Mouse (Mus musculus) embryo, embryonic 9.5 days (tissue): ENCODE results near the gene Sdf4.

Source experiments
- DNase-seq: peaks from one replicate; pipeline ENCODE4 v3.0.0-alpha.2; 2017; ENCODE audit errors: extremely low spot score

Sdf4 gene

DNA sequence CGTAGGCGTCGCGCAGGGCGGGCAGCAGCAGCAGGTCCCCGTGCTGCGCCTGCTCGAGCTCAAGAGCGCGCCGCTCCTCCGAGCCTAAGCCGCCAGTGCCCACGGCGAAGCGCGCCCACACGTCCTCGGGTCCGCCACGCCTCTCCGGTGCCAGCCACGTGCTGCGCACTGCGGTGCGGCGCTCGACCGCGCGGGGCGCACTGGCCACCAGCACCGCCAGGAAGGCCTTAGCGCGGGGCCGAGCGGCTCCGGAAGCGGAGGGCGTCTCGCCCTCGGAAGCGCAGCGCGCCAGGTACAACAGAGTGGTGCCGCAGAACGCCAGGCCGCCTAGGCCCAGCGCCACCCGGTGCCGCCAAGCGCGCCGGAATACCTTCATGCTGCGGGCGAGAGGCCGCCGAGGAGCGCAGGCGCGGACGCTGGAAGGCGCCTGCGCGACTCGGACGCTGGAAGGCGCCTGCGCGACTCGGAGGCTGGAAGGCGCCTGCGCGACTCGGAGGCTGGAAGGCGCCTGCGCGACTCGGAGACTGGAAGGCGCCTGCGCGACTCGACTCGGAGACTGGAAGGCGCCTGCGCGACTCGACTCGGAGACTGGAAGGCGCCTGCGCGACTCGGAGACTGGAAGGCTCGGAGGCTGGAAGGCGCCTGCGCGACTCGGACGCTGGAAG is at the start of gene Sdf4, which contains the start of gene B3galt6:
Sdf4 (plus strand) TSS at position 632 of the 665 bp plus-strand sequence.
B3galt6 (minus strand) TSS at position 409 of the 665 bp plus-strand sequence.
- DNase-seq: peak; percentile 86

DNA sequence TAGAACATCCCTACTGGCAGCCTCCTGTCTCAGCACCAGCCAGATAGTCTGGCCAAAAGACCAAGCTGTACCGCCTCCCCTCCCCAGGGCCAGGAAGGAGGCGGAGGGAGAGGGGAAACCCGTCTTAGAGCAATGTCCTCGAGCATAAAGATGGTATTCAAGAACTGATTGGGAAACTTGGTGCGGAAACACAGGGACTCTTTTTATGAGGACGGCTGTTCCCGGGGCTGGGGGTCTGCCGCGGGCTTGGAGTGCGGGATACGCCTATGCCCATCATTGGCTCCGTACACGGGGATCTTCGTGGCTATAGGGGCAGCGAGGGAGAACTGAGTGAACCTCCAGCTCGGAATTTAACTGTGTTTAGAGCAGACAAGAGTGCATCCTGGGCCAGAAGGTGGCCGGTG is 49.6 kb upstream of the Sdf4 start:
- DNase-seq: no peak

DNA sequence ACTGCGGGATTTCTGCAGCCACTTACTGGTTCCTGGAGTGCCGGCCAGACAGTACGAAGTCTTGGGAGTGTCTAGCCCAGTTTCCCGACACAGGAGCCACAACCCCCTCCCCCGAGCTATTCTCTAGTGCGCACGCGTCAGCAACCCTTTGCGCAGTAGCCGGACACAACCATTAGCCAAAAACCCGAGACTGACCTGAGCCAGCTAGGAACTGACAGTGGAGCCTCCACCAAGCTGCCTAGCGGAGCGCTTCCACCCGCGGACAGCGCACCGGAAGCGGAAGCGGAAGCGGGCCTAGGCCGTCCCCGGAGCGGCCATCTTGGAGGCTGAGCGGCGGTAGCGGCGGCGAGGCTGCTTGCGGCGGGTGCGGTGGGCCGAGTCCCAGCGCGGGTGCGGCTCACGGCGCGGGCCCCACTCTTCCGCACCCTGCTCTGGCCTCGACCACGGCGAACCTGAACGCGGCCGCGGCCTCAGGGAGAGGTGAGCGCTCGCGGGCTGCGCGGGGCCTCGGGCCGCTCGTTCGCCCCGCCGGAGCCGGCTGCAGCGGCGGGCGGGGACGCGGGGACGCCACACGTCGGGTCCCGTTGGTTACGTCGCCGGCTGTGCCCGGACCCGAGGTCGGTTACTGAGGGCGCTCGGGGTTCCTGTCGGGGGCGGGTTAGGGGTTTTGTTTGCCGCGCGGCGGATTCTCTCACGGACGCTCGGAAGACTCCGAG is 49.0 kb upstream of the Sdf4 start, which contains the start of gene Ube2j2:
Ube2j2 (plus strand) TSS at position 298 of the 716 bp plus-strand sequence.
- DNase-seq: peak; percentile 99

DNA sequence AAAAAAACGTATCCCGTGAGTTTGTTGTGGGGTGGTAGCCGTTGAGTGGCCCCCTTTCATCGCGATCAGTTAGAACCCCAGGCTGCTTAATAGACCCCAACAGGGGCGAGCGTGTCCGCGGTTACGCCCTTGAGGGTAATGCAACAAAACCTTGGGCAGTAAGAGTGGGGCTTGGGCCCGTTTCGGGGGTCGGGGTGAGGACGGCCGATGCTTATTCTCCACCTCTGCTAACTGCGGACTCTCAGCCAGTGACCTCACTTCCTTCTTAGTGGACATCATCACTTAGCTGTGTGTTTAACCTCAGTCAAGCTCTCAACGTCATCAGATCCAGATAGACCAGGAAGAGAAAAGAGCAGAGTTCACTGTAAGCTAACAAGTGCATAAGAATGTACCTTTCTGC is 48.4 kb upstream of the Sdf4 start:
- no peak for DNase-seq

DNA sequence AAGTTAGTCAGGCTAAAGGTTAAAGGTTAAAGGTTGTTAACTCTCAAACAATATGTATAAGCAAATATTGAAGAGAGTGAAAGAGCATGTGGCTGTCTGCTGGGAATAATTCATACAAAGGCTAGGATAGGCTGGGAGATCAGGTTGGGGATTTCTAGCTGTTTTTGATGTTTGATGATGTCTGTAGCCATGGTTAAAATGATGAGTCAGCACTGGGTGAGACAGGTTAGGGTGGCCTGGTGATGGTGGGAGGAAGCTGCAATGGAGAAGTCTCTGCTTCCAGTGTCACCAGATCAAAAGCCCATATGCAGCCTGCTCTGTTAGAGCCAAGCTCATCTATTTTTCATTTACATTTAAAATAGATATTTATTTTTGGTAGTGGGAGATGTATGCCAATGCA is 45.6 kb upstream of the Sdf4 start:
- no peak for DNase-seq

DNA sequence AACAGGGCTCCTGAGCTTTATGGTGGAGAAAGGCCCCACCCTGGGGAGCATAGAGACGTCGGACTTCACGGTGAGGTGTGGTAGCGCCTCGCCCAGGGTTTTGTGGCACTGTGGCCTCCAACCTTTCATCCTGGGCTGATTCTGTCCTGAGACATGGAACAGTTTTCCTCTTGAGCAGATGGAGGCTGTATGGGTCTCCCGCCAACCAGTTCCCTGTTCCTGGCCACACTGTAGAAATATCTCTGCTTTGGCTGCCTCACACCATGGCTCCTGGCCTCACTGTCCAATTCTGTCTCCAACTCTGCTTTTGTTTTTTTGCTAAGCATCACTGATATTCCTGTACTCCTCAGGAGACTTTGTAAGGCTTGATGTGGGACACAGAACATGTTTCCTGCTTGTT is 37.2 kb upstream of the Sdf4 start:
- no peak for DNase-seq

DNA sequence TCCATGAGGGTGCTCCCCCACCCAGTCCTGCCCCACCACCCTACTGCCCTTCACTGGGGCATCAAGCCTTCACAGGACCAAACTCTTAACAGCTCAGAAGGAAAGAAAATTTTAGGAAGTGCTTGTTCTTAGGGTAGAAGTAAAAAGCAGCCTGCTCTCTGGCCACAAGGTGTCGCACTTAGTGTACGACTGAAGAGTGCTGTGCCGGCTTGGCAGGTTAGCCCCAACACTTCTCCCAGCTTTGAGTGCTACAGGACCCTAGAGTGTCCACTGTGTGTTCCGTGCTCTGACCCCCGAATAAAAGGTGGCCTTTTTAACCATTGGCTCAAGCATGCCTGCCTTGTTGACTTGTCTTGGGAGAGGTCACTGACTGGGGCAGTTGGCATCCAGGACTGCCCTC is 33.4 kb upstream of the Sdf4 start:
- peak; percentile 72 for DNase-seq

DNA sequence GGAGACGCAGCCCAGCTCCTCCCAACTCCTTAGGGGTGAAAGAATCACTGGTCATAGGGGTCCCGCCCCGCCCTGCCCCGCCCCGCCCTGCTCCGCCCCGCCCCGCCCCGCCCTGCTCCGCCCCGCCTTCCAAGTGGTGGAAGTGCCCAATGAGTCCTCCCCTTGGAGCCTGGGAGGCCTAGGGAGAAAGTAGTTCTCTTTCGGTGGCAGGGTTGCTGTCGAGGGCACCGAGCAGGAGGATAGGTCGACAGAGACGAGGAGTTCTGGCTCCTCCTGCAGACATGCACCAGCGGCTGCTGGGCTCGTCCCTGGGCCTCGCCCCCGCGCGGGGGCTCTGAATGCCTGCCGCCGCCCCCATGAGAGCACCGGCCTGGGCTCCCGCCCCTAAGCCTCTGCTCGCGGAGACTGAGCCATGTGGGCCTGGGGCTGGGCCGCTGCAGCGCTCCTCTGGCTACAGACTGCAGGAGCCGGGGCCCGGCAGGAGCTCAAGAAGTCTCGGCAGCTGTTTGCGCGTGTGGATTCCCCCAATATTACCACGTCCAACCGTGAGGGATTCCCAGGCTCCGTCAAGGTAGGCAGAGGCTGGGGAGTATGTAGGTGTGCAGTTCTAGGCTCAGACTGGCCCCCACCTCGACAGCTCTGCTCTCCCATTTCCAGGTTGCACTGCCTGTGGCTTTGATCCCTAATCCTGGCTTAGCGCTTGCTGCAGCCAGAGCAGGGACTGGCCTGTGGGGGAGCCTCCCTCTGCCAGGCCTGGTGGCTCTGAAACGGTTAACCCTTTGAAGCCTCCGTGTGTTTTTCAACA is 30.3 kb upstream of the Sdf4 start, which contains the start of gene C1qtnf12:
C1qtnf12 (plus strand) TSS at position 152 of the 805 bp plus-strand sequence.
- peak; percentile 80 for DNase-seq

DNA sequence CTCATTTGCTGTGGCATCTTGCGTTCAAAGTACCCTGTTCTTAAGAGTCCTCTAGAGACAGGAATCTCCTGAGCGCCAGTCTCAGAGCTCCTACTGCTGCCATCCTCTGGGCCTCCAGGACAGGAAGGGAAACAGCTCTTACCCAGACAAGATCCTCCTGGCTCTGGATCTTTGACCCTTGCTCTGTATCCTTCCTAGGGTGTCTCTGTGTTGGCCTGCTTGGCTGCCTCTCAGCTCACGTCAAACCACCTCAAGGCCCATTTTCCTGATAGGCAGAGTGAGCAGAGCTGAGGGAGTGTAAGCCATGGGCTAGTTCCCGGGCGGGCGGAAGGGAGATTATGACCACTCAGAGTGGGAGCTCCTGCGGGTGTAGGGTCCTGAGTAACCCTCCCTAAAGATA is 29.6 kb upstream of the Sdf4 start:
- no peak for DNase-seq

DNA sequence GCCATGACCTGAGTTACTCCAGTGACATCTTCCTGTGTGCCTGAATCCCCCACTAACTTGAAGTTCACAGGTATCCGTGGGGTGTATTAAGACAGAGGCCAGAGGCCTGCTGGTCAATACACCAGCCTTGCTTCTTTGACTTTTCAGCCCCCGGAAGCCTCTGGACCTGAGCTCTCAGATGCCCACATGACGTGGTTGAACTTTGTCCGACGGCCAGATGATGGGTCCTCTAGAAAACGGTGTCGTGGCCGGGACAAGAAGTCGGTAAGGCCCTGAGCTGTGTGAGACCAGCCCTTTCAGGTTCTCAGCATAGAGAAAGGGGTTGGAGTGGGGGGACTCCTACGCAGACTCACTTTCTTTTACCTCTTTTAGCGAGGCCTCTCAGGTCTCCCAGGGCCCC is 28.3 kb upstream of the Sdf4 start:
- no peak for DNase-seq

DNA sequence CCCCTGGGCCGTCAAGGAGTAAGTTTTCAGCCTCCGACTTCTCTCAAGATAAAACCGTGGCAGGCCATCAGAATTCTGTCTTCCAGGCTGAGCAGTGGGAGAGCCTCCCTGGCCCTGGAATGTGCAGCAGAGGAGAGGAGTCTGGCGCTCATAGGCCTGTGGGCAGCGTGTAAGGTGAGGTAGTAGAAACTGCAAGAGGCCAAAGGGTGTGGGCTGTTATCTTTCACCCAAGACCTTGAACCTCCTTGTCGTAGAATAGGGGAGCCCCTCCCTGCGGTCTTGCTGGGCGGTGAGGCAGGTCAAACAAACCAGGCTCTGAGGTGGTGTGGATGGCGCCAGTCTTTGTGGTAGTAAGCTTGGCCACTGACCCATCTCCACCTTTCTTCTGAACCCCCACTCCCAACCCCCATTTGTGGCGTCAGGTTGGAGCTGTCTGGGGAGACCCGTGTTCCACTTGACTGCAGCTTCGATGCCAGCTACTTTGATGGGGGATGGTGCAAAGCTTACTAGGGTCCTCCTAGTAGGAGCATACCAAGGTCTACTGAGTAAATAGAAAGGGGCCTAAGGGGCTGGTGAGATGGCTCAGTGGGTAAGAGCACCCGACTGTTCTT is 23.5 kb upstream of the Sdf4 start:
- no peak for DNase-seq

DNA sequence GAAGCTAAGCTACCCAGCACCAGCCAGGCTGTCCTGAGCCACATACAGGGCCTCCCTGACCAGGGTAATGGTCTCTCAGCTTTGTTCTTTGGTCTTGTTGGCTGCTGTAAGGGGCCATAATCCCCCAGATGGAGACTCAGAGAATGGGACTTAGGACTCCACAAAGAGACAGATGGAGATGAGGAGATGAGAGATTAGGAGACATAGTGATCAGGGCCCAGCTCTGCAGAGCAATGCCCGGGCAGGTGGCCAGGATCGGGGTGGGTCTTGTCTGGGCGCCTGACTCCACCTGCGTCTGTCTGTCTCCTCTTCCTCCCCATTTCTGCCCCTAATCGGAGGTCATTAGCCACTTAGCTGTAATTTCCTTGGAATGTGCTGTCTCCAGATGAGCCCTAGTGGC is 22.4 kb upstream of the Sdf4 start:
- no peak for DNase-seq

DNA sequence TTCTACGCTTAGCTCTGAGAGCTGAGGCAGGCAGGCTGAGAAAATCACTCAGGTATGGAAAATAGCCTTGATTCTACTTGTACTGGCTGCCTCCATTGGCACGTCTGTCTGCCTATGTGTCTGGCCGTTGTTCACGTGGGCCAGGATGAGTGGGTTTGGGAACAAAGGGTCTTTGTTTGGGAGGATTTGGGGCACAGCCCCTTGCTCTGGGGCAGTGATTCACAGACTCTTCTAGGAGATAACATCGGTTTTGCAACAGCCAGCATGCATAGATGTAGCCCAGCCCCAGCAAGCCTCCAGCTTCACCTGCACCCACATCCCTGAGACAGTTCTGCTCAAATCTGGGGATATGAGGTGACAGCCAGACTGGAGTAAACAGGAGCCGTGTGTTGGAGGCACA is 20.0 kb upstream of the Sdf4 start:
- no peak for DNase-seq

DNA sequence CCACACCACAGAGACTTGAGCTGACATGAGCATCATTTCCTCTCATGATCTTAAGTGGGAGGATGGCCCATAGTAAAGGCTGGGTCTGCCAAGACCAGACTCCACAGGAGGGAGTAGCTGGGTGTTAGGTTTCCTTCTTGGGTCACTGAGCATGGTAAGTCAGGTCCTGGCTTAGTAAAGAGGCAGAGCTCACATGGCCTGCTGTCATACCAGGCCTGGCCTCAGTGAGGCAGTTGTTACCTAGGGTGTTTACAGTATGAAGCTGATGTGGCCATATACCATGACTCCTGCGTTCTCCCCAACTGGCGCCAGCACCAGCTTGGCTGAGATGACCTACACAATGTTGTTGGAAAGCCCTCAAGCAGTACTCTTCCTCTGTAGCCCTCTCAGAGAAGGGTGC is 19.4 kb upstream of the Sdf4 start:
- no peak for DNase-seq

DNA sequence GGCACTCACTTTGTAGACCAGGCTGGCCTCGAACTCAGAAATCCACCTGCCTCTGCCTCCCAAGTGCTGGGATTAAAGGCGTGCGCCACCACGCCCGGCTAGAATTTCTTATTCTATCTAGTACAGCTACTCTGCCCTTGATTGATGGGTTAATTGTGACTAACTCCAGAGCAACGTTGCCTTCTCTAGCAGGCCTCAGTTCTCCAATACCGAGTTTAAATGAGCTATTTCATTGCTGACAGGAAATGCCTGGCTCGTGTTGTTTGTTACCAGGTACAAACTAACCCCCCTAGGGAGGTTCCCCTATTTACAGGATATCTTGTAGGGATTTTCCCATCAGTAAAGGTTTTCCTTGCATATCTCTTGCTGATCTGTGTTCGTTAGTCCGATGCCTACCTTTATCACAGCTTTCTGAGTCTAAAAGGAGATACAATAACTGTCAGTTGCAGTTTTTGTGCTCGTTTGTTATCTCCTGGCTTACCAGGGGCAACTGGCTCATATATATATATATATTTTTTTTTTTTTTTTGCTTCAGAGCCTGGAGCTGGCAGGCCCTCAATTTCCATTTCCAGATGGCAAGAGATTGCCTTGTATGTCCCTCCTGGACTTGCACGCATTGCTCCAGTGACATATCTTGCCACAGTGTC is 11.1 kb upstream of the Sdf4 start:
- no peak for DNase-seq

DNA sequence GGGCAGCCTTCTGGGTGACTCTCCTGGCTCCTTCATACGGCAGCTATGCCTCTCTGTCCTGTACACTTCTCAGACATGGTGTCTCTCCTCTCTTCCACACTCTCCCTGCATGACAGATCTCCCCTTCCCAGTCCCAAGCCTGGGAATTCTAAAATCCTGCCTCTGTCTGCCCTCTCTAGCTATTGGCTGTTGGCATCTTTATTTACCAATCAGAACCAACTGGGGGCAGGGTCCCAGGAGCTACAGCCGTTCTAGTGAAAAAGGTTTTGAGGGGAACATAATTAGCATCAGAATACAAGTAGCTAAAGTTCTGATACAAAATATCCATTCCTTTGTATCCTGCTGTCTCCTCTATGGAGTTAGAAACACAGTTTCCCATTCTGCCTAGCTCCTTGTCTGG is 8.9 kb upstream of the Sdf4 start:
- no peak for DNase-seq

DNA sequence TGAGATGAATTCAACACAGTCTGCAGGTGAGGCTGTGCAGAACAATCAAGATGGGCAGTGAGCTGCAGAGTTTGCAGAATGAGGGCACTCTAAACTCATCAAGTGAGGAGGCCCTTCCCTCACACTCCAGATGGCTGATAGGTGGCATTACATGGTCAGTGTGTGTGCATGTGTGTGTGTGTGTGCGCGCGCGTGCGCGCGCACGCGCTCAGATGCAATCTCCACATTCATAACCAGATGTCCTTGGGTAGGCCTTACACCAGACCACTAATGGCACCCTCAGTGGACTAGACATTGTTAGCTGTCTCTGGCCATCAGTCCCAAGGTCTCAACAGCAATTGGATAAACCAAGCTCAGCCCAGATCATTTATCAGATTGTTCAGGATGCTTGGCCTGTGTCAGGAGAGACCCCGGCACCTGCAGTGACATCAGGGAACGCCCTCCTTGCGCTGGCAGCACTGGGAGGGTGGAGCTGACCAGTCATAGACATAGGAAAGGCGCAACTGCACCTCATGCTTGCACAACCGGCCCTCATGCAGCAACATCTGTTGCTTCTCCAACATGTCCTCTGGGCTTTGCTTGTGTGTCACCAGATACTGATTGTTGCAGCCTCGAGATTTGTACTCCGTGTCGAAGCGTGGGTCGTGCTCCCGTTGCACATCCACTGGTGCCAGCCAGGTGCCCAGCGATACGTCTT is 1.3 kb upstream of the Sdf4 start:
- peak; percentile 7 for DNase-seq

DNA sequence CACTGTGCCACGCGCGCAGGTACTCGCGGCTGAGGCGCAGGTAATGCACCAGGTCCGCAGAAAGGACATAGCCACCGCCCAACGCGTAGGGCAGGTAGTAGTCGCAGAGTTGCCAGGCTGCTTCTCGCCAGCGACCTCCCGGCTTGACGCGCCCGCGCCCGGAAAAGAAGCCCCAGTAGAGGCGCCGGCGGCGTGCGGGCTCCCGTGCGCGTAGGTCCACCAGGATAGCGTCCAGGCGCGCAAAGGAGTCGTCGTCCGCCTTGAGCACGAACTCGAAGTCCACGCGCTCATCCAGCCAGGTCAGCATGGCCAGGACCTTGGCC is 803 bp upstream of the Sdf4 start:
- no peak for DNase-seq

DNA sequence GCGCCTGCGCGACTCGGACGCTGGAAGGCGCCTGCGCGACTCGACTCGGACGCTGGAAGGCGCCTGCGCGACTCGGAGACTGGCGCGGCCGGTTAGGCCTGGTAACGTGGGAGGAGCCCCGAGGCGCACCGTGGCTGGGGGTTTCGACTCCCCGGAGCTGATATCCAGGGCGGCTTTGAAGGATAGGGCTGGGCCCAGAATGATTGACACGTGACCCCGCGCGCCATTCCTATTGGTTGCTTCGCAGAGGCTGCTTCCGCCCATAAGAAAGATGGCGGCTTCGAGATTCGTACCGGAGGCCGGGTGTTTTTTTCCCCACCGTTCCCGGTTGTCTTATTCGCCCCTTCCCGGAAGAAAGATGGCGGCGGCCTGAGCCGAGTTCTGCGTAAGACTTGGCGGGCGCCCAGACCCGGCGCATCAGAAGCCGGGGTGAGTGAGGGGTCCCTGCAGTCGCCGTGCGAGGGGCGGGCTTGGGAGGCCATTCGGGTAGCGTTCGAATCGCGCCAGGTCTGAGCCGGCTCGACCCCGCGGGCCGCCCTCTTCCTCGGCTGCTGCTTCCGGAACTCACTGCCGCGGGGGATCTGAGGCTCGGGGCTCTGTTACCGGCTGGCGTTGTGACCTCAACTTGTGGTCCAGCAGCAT is 355 bp downstream of the Sdf4 start:
- DNase-seq: peak; percentile 95

DNA sequence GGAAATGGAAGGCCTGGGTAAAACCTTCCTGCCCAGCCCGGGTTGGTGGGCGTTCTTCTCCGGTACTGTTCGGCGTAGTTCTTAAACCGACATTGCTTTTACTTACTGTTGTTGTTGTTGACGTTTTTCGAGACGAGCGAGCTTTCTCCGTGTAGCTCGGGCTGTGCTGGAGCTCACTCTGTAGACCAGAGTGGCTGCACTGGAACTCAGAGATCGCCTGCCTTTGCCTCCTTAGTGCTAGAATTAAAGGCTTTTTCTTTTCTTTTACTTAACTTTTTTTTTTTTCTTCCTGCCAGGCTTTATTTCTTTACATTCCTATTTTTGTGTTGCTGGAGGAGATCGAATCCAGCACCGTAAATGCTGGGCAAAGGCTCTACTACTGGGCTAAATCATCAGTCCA is 934 bp downstream of the Sdf4 start:
- DNase-seq: no peak

DNA sequence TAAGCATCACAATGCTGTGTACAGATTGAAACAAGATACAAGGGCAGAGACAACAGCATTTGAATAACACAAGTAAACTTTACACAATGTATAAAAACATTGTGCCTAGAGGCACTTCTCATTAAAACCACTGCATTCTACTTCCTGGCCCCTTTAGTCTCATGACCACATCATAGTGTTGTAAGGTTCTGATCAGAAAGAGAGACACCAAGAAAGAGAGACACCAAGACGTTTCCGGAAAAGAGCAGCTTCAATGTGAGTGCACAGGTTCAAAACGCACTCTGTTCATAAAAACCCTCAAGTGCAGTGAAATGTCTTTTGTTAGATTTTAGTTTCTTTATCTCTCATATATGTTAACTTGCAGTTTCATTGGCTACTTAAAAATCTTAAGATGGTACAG is 11.4 kb downstream of the Sdf4 start:
- no peak for DNase-seq
